Mouse (Mus musculus) liver, postnatal 0 days (tissue): ENCODE data around the gene Rimkla.

Experiments
- CTCF ChIP-seq: sonication (generic); IDR thresholded peaks from 2 replicates; pipeline ENCODE4 v1.5.1; 2016; ENCODE audit warnings: antibody characterized with exemption, low read depth
- EP300 ChIP-seq: IDR thresholded peaks from 2 replicates; pipeline ENCODE4 v1.6.1; 2016; ENCODE audit warnings: antibody characterized with exemption, low read depth, mild to moderate bottlenecking

DNA sequence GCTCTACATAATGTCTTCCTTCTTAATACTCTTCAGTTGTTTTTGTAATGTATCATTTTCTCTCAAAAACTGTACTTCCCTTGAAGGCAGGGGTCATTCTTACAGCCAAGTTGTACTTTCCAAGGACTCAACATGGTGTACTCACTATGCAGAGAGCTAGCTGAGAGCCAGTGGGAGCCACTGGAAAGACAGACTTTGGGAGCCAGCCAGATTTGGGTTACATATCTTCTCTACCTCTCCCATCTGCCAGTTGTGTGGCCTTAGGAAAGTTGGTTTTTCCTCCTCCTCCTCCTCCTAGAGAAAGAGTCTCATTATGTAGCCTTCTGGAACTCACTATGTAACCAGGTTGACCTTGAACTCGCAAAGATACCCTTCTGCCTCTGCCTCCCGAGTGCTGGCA, 32.0 kb upstream of the Rimkla start:
- no peak for TF ChIP-seq CTCF
- TF ChIP-seq EP300 = no peak
